Mouse (Mus musculus) kidney, embryonic 15.5 days (tissue): ENCODE measurements around the gene Vmn2r86. TPM values are rescaled to one million over a fixed set of nuclear protein-coding genes. Genes with fewer than 3 reads are reported as not detected.
"Not testable (repeated sequence)": the region's sequence is repeated elsewhere in the genome, so short reads cannot be mapped to it uniquely, and the experiment has no call there.

Source experiments
- ATAC-seq: fragments of 200-750 bp; cut with Nextera tagmentation; replicated peaks from 2 replicates; pipeline ENCODE4 v1.8.0; 2017; ENCODE audit warnings: moderate TSS enrichment; ENCODE audit not compliant: low FRiP score
- H3K27ac ChIP-seq: fragments of 300-500 bp; sonication (generic); 2 replicates; pipeline ENCODE4 v1.5.1; 2015; ENCODE audit warnings: mild to moderate bottlenecking, inconsistent platforms
- H3K27me3 ChIP-seq: fragments of 300-500 bp; sonication (generic); 2 replicates; pipeline ENCODE4 v1.6.1; 2015; ENCODE audit warnings: inconsistent platforms
- H3K36me3 ChIP-seq: fragments of 300-500 bp; sonication (generic); 2 replicates; pipeline ENCODE4 v1.6.1; 2015; ENCODE audit warnings: inconsistent platforms
- H3K4me1 ChIP-seq: fragments of 300-500 bp; sonication (generic); 2 replicates; pipeline ENCODE4 v1.6.1; 2015; ENCODE audit warnings: inconsistent platforms
- H3K4me2 ChIP-seq: fragments of 300-500 bp; sonication (generic); 2 replicates; pipeline ENCODE4 v1.6.1; 2015; ENCODE audit warnings: moderate library complexity, mild to moderate bottlenecking, inconsistent platforms
- H3K4me3 ChIP-seq: fragments of 300-500 bp; sonication (generic); replicated peaks from 2 replicates; pipeline ENCODE4 v1.5.1; 2015; ENCODE audit warnings: mild to moderate bottlenecking, inconsistent platforms
- H3K9ac ChIP-seq: fragments of 300-500 bp; sonication (generic); 2 replicates; pipeline ENCODE4 v1.6.1; 2015; ENCODE audit warnings: mild to moderate bottlenecking, inconsistent platforms
- H3K9me3 ChIP-seq: fragments of 300-500 bp; sonication (generic); replicated peaks from 2 replicates; pipeline ENCODE4 v1.6.1; 2016; ENCODE audit warnings: inconsistent platforms
- WGBS: fragments of 180-500 bp; shearing (Covaris S2); methylation state at CpG from one replicate; pipeline ENCODE4 v1.1.7; 2015; ENCODE audit warnings: mixed read lengths; 5-methylcytosine and 5-hydroxymethylcytosine counted together
- polyA plus RNA-seq: library from polyadenylated mRNA; unstranded; fragments of >200 nt; fragmentation: Nextera tagmentation; extraction: Ambion mirVana; gene quantifications from 2 replicates; pipeline ENCODE4 v1.2.1, GENCODE M21; 2015

The Vmn2r86 gene
- polyA plus RNA-seq, result not detected in 2 replicates

DNA sequence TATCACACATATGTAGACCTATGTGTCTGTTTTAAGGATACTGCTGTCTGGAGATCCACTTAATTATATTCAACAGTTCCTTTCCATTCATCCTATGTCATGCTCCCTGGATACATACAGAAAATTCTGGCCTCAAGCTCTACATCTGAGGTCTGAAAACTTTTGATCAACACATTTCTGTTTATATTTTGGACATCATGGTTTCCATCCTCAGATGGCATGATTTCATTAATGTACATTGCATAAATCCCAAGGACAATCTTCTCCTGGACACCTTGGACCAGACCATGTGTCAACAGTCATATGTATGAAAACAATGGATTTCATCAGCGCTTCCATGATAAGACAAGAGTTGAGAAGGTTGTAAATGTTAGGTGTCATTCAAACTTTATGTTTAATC, at the start of gene Vmn2r86:
Gene Vmn2r86 (minus strand): TSS at position 101 of the 400 bp plus-strand sequence.
- H3K4me1 ChIP-seq, H3K4me3 ChIP-seq, H3K9me3 ChIP-seq, H3K4me2 ChIP-seq, H3K9ac ChIP-seq, H3K36me3 ChIP-seq, H3K27ac ChIP-seq, ATAC-seq, H3K27me3 ChIP-seq: not testable (repeated sequence)
- WGBS, result 87% methylated on average over 1 of the region's 1 CpGs

- ATAC-seq, result no peak
- Histone ChIP-seq H3K4me2 (no peak within 1 kb of the TSS), H3K27ac (no peak within 1 kb of the TSS), H3K27me3 (no peaks in the 10 kb centered on the region), H3K9me3 (no peaks in the 10 kb centered on the region), H3K4me1 (no peaks in the 10 kb centered on the region), H3K9ac (no peak within 1 kb of the TSS), H3K4me3 (no peak within 1 kb of the TSS), H3K36me3 (no peaks in the 10 kb centered on the region)
These were observed 41.4 kb upstream of the Vmn2r86 start, which contains the start of gene Vmn2r87 for GRCm38 (mm10) chr10:130497296-130497695. Gene Vmn2r87 (minus strand): TSS chr10:130497396.

- ATAC-seq, result peak; percentile 99
- no peaks in the 10 kb centered on the region for H3K36me3 ChIP-seq
- no peaks in the 10 kb centered on the region for H3K27me3 ChIP-seq
- peak overlapping the region; percentile 47 for H3K9ac ChIP-seq
- WGBS, result 3% methylated on average over 36 of the region's 36 CpGs
- H3K9me3 ChIP-seq, result no peaks in the 10 kb centered on the region
- H3K4me2 ChIP-seq, result peak overlapping the region; percentile 80
- no peak overlapping the region for H3K27ac ChIP-seq
- H3K4me1 ChIP-seq, result no peaks in the 10 kb centered on the region
- H3K4me3 ChIP-seq, result peak overlapping the region; percentile 50
These were observed 14.5 kb upstream of the Vmn2r86 start for GRCm38 (mm10) chr10:130470311-130470760.

DNA sequence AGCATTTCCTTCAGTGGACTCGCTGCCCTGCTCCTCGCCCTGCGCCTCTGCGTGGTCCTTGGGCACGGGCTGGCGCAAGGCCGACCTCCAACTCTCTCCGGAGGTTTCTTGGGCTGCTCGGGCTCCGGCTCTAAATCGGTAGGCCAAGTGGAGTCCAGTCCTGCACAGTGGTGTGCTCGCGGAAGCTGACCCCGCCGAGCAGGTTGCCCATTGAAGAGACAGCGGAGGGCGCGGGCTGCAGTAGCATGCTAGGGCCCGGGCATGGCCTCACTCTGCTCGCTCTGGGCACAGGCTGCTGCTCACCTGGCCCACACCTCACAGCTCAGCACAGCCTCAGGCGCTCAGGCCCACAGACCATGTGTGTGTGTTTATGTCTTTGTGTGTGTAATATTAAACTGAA, 11.1 kb downstream of the Vmn2r86 start:
- Histone ChIP-seq H3K9ac (no peak overlapping the region), H3K4me3 (no peak overlapping the region), H3K4me1 (no peaks in the 10 kb centered on the region), H3K27ac (no peak overlapping the region), H3K36me3 (no peaks in the 10 kb centered on the region), H3K27me3 (no peaks in the 10 kb centered on the region), H3K9me3 (no peaks in the 10 kb centered on the region), H3K4me2 (no peak overlapping the region)
- 91% methylated on average over 21 of the region's 21 CpGs for WGBS
- ATAC-seq, result no peak

DNA sequence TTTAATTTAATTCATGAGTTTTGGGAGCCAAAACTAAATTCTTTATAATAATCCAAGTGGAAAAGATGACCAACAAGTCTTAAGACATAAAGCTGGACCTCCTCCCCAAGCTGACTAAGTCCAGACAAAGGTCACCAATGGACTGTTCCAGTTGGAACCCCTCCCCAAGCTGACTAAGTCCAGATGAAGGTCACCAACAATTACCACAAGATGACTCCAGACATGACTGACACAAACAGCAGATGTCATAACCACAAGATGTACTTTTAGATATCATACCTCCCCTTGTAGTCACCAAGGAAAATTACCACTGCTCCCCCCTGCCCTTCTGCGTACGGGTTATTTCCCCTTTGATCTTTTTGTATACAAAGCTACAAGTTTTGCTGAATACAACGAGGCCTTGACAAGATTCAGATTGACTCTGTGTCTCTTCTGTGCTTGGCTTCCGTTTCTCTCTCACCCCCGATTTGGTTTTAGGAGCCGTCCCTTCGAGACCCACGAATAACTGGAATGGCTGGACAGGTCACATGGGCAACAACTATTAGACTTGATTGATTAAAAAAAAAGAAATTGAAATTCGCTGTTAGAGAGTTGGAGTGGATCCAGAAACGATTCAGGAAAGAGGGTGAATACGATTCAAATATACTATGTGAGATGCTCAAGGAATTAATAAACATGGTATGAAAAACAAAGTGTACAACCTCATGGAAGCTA, 21.5 kb downstream of the Vmn2r86 start:
- not testable (repeated sequence) for H3K36me3 ChIP-seq, H3K4me3 ChIP-seq, H3K4me1 ChIP-seq, ATAC-seq, H3K27ac ChIP-seq, H3K27me3 ChIP-seq, H3K4me2 ChIP-seq, H3K9ac ChIP-seq, H3K9me3 ChIP-seq
- WGBS, result 85% methylated on average over 11 of the region's 11 CpGs

DNA sequence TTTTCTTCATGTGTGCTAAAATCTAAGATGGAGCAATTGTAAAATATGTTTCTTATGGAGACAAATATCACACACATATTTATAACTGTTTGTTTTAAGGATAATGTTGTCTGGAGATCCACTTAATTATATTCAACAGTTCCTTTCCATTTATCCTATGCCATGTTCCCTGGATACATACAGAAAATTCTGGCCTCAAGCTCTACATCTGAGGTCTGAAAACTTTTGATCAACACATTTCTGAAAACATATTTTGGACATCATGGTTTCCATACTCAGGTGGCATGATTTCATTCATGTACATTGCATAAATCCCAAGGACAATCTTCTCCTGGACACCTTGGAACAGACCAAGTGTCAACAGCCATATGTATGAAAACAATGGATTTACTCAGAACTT, 26.2 kb downstream of the Vmn2r86 start, which contains the start of gene Vmn2r85:
Gene Vmn2r85 (minus strand): TSS at position 101 of the 400 bp plus-strand sequence.
- H3K9me3 ChIP-seq, ATAC-seq, H3K27ac ChIP-seq, H3K36me3 ChIP-seq, H3K27me3 ChIP-seq, H3K9ac ChIP-seq, H3K4me2 ChIP-seq, H3K4me1 ChIP-seq, H3K4me3 ChIP-seq: not testable (repeated sequence)

- not testable (repeated sequence) for H3K9me3 ChIP-seq, H3K9ac ChIP-seq, H3K27me3 ChIP-seq, H3K4me1 ChIP-seq, H3K27ac ChIP-seq, H3K4me2 ChIP-seq, ATAC-seq, H3K36me3 ChIP-seq, H3K4me3 ChIP-seq
- 78% methylated on average over 2 of the region's 2 CpGs for WGBS
These were observed 33.5 kb downstream of the Vmn2r86 start for GRCm38 (mm10) chr10:130422368-130422767.

GRCm38 (mm10) chr10:130420401-130420800, 35.4 kb downstream of the Vmn2r86 start:
- WGBS, result 84% methylated on average over 3 of the region's 3 CpGs
- Histone ChIP-seq H3K27ac (no peak overlapping the region), H3K4me3 (no peak overlapping the region), H3K9ac (no peak overlapping the region), H3K27me3 (no peaks in the 10 kb centered on the region), H3K4me1 (no peaks in the 10 kb centered on the region), H3K9me3 (no peaks in the 10 kb centered on the region), H3K36me3 (no peaks in the 10 kb centered on the region), H3K4me2 (no peak overlapping the region)
- ATAC-seq, result no peak

- 59% methylated on average over 2 of the region's 2 CpGs for WGBS
- H3K9ac ChIP-seq, H3K27me3 ChIP-seq, H3K4me1 ChIP-seq, H3K4me3 ChIP-seq, H3K4me2 ChIP-seq, H3K9me3 ChIP-seq, ATAC-seq, H3K27ac ChIP-seq, H3K36me3 ChIP-seq: not testable (repeated sequence)
These were observed 35.9 kb downstream of the Vmn2r86 start for GRCm38 (mm10) chr10:130419954-130420353.

- ATAC-seq, H3K4me2 ChIP-seq, H3K27me3 ChIP-seq, H3K27ac ChIP-seq, H3K36me3 ChIP-seq, H3K9me3 ChIP-seq, H3K4me1 ChIP-seq, H3K4me3 ChIP-seq, H3K9ac ChIP-seq: not testable (repeated sequence)
These were observed 39.5 kb downstream of the Vmn2r86 start for GRCm38 (mm10) chr10:130416352-130416751.

GRCm38 (mm10) chr10:130412167-130412698, 43.6 kb downstream of the Vmn2r86 start:
- H3K4me2 ChIP-seq, H3K4me1 ChIP-seq, H3K27ac ChIP-seq, H3K9me3 ChIP-seq, H3K9ac ChIP-seq, H3K4me3 ChIP-seq, H3K36me3 ChIP-seq, H3K27me3 ChIP-seq: not testable (repeated sequence)
- peak; percentile 49 for ATAC-seq
- WGBS, result 69% methylated on average over 29 of the region's 35 CpGs

DNA sequence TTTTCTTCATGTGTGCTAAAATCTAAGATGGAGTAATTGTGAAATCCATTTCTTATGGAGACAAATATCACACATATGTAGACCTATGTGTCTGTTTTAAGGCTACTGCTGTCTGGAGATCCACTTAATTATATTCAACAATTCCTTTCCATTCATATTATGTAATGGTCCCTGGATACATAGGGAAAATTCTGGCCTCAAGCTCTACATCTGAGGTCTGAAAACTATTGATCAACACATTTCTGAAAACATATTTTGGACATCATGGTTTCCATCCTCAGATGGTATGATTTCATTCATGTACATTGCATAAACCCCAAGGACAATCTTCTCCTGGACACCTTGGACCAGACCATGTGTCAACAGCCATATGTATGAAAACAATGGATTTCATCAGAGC, 61.6 kb downstream of the Vmn2r86 start, which contains the start of gene Vmn2r84:
Gene Vmn2r84 (minus strand): TSS at position 101 of the 400 bp plus-strand sequence.
- H3K4me3 ChIP-seq, result no peak within 1 kb of the TSS
- no peak within 1 kb of the TSS for H3K9ac ChIP-seq
- no peaks in the 10 kb centered on the region for H3K4me1 ChIP-seq
- no peaks in the 10 kb centered on the region for H3K27me3 ChIP-seq
- H3K27ac ChIP-seq, result no peak within 1 kb of the TSS
- no peak within 1 kb of the TSS for H3K4me2 ChIP-seq
- no peaks in the 10 kb centered on the region for H3K36me3 ChIP-seq
- no peaks in the 10 kb centered on the region for H3K9me3 ChIP-seq
- no peak for ATAC-seq
